Mouse (Mus musculus) embryonic facial prominence, embryonic 11.5 days (tissue): ENCODE results near the gene Mcrs1. TPM values are rescaled to one million over a fixed set of nuclear protein-coding genes. Genes with fewer than 3 reads are reported as not detected.
"Not testable (repeated sequence)": the region's sequence is repeated elsewhere in the genome, so short reads cannot be mapped to it uniquely, and the experiment has no call there.

Experiments
- ATAC-seq: fragments of 200-750 bp; cut with Nextera tagmentation; replicated peaks from 2 replicates; pipeline ENCODE4 v1.8.0; 2017; ENCODE audit warnings: low read depth; ENCODE audit not compliant: insufficient number of reproducible peaks, low FRiP score, low TSS enrichment
- DNase-seq: peaks from one replicate; pipeline ENCODE4 v3.0.0-alpha.2; 2015; ENCODE audit warnings: low spot score
- H3K27ac ChIP-seq: fragments of 300-500 bp; sonication (generic); replicated peaks from 2 replicates; pipeline ENCODE4 v1.5.1; 2014; ENCODE audit warnings: mild to moderate bottlenecking, low read depth, low read length, control low read depth
- H3K27me3 ChIP-seq: fragments of 300-500 bp; sonication (generic); 2 replicates; pipeline ENCODE4 v1.6.1; 2014; ENCODE audit warnings: mild to moderate bottlenecking, low read length, moderate library complexity, mixed read lengths; ENCODE audit not compliant: control insufficient read depth, insufficient read depth
- H3K36me3 ChIP-seq: fragments of 300-500 bp; sonication (generic); replicated peaks from 2 replicates; pipeline ENCODE4 v1.6.1; 2014; ENCODE audit warnings: low read depth, mild to moderate bottlenecking, low read length, moderate library complexity, mixed read lengths; ENCODE audit not compliant: control insufficient read depth, insufficient read depth
- H3K4me1 ChIP-seq: fragments of 300-500 bp; sonication (generic); 2 replicates; pipeline ENCODE4 v1.6.1; 2014; ENCODE audit warnings: low read length, mixed read lengths; ENCODE audit not compliant: control insufficient read depth, insufficient read depth
- H3K4me2 ChIP-seq: fragments of 300-500 bp; sonication (generic); 2 replicates; pipeline ENCODE4 v1.6.1; 2014; ENCODE audit warnings: low read depth, mild to moderate bottlenecking, control low read depth, low read length, moderate library complexity
- H3K4me3 ChIP-seq: fragments of 300-500 bp; sonication (generic); 2 replicates; pipeline ENCODE4 v1.5.1; 2014; ENCODE audit warnings: low read depth, low read length, control low read depth
- H3K9ac ChIP-seq: fragments of 300-500 bp; sonication (generic); replicated peaks from 2 replicates; pipeline ENCODE4 v1.6.1; 2014; ENCODE audit warnings: mild to moderate bottlenecking, control low read depth, low read length
- H3K9me3 ChIP-seq: fragments of 300-500 bp; sonication (generic); replicated peaks from 2 replicates; pipeline ENCODE4 v1.6.1; 2016; ENCODE audit warnings: mild to moderate bottlenecking, low read length, inconsistent platforms, mixed read lengths; ENCODE audit not compliant: control insufficient read depth
- WGBS: fragments of 180-500 bp; shearing (Covaris S2); extraction: QIAGEN DNeasy Blood & Tissue Kit; methylation state at CpG from one replicate; pipeline ENCODE4 v1.1.7; 2014; 5-methylcytosine and 5-hydroxymethylcytosine counted together
- polyA plus RNA-seq: library from polyadenylated mRNA; unstranded; fragments of >200 nt; fragmentation: Nextera tagmentation; extraction: Ambion mirVana; gene quantifications from 2 replicates; pipeline ENCODE4 v1.2.1, GENCODE M21; 2014

Gene Mcrs1
- polyA plus RNA-seq, 1 experiment from 2014 or later = 161 TPM

DNA sequence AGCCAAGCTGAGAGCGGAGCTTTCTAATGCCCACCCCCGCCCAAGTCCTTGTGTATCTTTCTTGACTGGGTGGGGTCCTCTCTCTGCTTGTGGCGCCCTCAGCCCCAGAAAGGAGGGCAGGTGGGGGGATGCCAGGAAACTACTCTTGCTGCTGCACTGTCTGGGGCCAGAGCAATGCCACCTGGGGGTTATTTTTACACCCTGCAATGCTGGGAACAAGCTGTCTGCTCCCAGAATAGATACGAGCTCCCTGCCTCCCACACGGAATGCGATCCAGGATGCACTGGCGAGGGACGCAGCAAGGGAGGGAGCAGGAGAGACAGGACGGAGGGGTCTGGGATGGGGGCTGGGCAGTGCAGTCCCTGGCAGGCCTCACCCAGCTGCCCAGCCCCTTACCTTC, 2.8 kb downstream of the Mcrs1 start:
- ATAC-seq (no peak), DNase-seq (no peak)
- Histone ChIP-seq H3K4me1 (no peaks in the 10 kb centered on the region; the same call in 1 of the 2 replicates), H3K27me3 (no peaks in the 10 kb centered on the region), H3K9ac (no peak overlapping the region), H3K36me3 (peaks cover 9% of the 10 kb centered on the region), H3K9me3 (no peaks in the 10 kb centered on the region), H3K27ac (no peak overlapping the region), H3K4me3 (no peak overlapping the region), H3K4me2 (no peak overlapping the region)
- WGBS = 82% methylated on average over 9 of the region's 9 CpGs

DNA sequence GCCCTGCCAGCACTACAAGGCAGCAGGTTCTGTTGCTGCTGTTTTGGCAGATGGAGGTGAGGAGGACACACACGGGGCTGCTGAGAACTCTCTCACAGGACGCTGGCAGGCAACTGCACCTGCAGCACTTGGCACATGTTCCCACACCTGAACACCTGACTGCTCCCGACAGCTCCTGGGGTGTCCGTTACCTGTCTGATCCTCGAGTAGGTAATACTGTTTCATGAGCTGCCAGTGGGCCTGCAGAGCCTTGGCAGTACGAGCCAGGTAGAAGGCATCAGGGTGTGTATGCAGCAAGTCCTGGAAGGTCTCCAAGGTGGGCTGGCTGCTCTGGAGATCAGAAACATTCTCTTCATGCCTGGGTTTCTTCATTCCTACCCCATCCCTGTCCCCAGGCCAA, 5.0 kb downstream of the Mcrs1 start:
- WGBS = 84% methylated on average over 6 of the region's 6 CpGs
- not testable (repeated sequence) for H3K27ac ChIP-seq, ATAC-seq, H3K4me2 ChIP-seq, H3K27me3 ChIP-seq, H3K4me1 ChIP-seq, H3K4me3 ChIP-seq, H3K36me3 ChIP-seq, H3K9ac ChIP-seq, H3K9me3 ChIP-seq, DNase-seq

DNA sequence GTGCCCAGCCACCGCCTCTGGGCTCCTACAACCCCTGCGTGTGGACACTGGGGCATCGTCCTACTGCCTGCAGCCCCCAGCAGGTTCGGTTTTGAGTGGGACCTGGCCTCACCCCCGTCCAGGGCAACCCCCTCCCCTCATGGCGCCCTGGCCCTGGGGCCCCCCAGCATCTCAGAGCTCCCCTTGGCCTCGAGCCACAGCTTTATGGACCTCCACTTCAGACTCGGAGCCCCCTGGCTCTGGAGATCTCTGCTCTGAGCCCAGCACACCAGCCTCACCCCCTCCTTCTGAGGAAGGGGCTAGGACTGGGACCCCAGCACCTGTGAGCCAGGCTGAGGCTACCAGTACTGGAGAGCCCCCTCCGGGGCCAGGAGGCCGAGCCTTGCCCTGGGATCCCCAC, 9.7 kb downstream of the Mcrs1 start:
- no peak overlapping the region for H3K27ac ChIP-seq
- H3K9ac ChIP-seq = no peak overlapping the region
- peaks cover 7% of the 10 kb centered on the region for H3K36me3 ChIP-seq
- H3K9me3 ChIP-seq = no peaks in the 10 kb centered on the region
- 93% methylated on average over 10 of the region's 10 CpGs for WGBS
- no peak overlapping the region for H3K4me3 ChIP-seq
- no peaks in the 10 kb centered on the region for H3K27me3 ChIP-seq
- DNase-seq (no peak), ATAC-seq (0 out of 2 replicates have a peak, but pooled peaks have one; percentile 16)
- no peak overlapping the region for H3K4me2 ChIP-seq
- no peaks in the 10 kb centered on the region for H3K4me1 ChIP-seq

DNA sequence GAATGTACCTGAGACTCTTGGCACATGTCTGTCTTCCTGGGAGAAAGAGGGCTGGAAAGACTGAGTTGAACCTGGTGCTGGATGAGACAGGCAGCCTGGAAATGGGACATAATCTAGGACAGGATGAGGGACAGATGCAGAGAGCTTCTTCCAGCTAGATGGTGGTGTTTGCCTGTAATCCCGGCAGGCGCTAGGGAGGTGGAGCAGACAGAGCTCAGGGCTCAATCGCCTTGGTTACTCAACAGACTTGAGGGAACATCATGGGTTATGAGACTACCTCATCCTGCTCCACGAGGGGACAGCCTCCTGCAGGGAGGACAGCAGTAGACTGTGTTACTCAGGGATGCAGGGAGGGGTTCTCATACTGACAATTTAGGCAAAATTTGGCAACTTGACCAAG, 10.5 kb downstream of the Mcrs1 start:
- DNase-seq (no peak), ATAC-seq (no peak)
- no peak overlapping the region for H3K4me3 ChIP-seq
- H3K27me3 ChIP-seq = no peaks in the 10 kb centered on the region
- H3K4me2 ChIP-seq = no peak overlapping the region
- H3K36me3 ChIP-seq = peaks cover 5% of the 10 kb centered on the region; the same call in 1 of the 2 replicates
- no peaks in the 10 kb centered on the region for H3K4me1 ChIP-seq
- WGBS = 83% methylated on average over 4 of the region's 4 CpGs
- H3K27ac ChIP-seq = no peak overlapping the region
- no peaks in the 10 kb centered on the region for H3K9me3 ChIP-seq
- H3K9ac ChIP-seq = no peak overlapping the region

DNA sequence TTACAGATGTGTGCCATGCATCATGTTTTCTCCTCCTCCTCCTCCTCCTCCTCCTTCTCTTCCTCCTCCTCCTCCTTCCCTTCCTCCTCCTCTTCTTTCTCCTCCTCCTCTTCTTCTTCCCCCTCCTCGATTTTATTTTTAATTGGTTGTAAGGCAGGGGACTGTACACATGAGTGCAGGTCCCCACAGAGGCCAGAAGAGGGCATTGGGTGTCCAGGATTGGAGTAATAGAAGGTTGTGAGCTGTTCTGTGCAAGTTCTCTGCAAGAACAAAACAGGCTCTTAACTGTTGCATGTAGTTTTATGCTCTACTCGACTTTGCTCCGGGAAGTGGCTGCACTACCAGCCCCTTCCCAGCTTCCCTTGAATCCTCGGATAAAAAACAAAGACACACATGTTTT, 11.6 kb downstream of the Mcrs1 start:
- Histone ChIP-seq H3K9ac (no peak overlapping the region), H3K4me1 (no peaks in the 10 kb centered on the region), H3K27me3 (no peaks in the 10 kb centered on the region), H3K4me2 (no peak overlapping the region), H3K9me3 (no peaks in the 10 kb centered on the region), H3K27ac (no peak overlapping the region), H3K4me3 (no peak overlapping the region), H3K36me3 (peaks cover 5% of the 10 kb centered on the region; the same call in 1 of the 2 replicates)
- no peak for ATAC-seq
- WGBS = 73% methylated on average over 4 of the region's 4 CpGs
- DNase-seq = no peak

DNA sequence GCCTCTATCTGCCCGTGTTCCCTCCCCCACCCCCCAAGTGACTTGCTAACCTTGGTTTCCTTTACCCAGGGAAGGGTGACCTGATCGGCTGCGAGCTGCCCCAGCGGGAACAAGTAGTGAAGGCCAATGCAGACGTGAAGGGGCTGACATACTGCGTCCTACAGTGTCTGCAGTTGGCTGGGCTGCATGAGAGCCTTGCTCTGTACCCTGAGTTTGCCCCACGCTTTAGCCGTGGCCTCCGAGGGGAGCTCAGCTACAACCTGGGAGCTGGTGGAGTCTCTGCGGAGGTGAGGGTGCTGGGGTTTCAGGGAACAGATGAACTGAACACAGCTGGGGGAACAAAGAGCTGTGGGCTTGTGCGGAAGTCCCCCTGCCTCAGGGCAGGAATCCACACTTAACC, 13.8 kb downstream of the Mcrs1 start:
- Histone ChIP-seq H3K4me2 (no peak overlapping the region), H3K4me3 (no peak overlapping the region), H3K9me3 (no peaks in the 10 kb centered on the region), H3K27me3 (no peaks in the 10 kb centered on the region), H3K4me1 (no peaks in the 10 kb centered on the region), H3K9ac (peak overlapping the region; percentile 19; the same call in 1 of the 2 replicates), H3K36me3 (no peaks in the 10 kb centered on the region), H3K27ac (no peak overlapping the region)
- DNase-seq (no peak), ATAC-seq (no peak)
- 40% methylated on average over 11 of the region's 11 CpGs for WGBS

DNA sequence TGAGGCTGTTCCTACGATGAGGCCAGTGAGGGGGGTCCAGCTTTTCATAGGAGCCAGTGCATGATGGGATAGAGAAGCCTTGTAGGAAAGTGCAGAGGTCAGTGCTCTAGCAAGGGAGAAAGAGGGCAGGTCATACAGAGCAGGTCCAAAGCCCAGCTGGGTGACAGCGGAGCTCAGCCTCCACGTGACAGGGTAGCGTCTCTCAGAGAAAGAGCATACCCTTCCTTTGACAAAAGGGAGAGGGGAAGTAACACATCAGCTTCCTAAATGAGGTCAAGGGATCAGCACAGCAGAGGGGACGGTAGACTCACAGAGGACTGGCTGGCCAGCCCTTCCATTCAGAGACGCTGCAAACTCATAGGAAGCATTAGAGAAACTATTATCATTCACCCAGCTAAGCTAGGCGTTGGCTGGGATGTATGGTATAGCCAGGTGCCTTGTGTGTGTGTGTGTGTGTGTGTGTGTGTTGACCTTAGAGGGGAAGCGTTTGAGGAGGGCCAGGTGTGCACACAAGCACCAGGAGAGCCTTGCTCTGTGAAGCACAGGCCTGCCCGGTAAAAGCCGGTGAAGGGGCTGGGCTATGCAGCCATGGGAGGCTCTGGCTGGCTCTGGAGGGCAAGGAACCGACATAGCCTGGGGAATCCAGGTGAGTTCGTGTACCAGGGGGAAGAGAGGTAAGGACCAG, 17.3 kb downstream of the Mcrs1 start:
- no peaks in the 10 kb centered on the region for H3K9me3 ChIP-seq
- H3K27me3 ChIP-seq = no peaks in the 10 kb centered on the region; the same call in 1 of the 2 replicates
- ATAC-seq = no peak
- H3K9ac ChIP-seq = no peak overlapping the region
- no peak overlapping the region for H3K27ac ChIP-seq
- no peak overlapping the region for H3K4me2 ChIP-seq
- H3K4me3 ChIP-seq = no peak overlapping the region
- no peak for DNase-seq
- WGBS = 65% methylated on average over 12 of the region's 12 CpGs
- H3K36me3 ChIP-seq = no peaks in the 10 kb centered on the region
- H3K4me1 ChIP-seq = no peaks in the 10 kb centered on the region

DNA sequence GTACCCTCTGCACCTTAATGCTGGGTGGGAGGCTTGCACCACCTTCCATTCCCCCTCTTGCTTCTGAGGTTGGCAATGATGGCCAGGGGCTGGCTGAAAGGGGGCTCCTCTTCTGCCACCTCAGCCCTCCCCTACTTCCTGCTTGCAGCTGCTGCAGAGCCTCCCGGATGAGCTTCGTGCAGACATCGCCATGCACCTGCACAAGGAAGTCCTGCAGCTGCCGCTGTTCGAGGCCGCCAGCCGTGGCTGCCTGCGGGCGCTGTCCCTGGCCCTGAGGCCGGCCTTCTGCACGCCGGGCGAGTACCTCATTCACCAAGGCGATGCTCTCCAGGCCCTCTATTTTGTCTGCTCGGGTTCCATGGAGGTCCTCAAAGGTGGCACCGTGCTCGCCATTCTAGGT, 18.0 kb downstream of the Mcrs1 start:
- Histone ChIP-seq H3K27me3 (peaks cover under 1% of the 10 kb centered on the region; the same call in 1 of the 2 replicates), H3K4me3 (no peak overlapping the region)

More for the DNA sequence above, 18.0 kb downstream of the Mcrs1 start:
- Histone ChIP-seq H3K36me3 (no peaks in the 10 kb centered on the region), H3K4me2 (no peak overlapping the region), H3K4me1 (no peaks in the 10 kb centered on the region), H3K27ac (no peak overlapping the region), H3K9ac (no peak overlapping the region), H3K9me3 (no peaks in the 10 kb centered on the region)
- 65% methylated on average over 17 of the region's 17 CpGs for WGBS
- DNase-seq (no peak), ATAC-seq (no peak)
